Mouse (Mus musculus) liver, embryonic 11.5 days (tissue): ENCODE data around the gene Atf2. TPM values are rescaled to one million over a fixed set of nuclear protein-coding genes. Genes with fewer than 3 reads are reported as not detected.
"Not testable (repeated sequence)": the region's sequence is repeated elsewhere in the genome, so short reads cannot be mapped to it uniquely, and the experiment has no call there.

Experiments used
- ATAC-seq: fragments of 200-750 bp; cut with Nextera tagmentation; replicated peaks from 2 replicates; pipeline ENCODE4 v1.8.0; 2017; ENCODE audit warnings: moderate number of reproducible peaks, mild to moderate bottlenecking, moderate TSS enrichment, moderate library complexity; ENCODE audit not compliant: low FRiP score
- DNase-seq: peaks from one replicate; pipeline ENCODE4 v3.0.0-alpha.2; 2017; ENCODE audit warnings: low spot score
- H3K27ac ChIP-seq: fragments of 300-500 bp; sonication (generic); 2 replicates; pipeline ENCODE4 v1.5.1; 2014; ENCODE audit warnings: mild to moderate bottlenecking, low read depth, low read length, control low read depth
- H3K27me3 ChIP-seq: fragments of 300-500 bp; sonication (generic); replicated peaks from 2 replicates; pipeline ENCODE4 v1.6.1; 2014; ENCODE audit warnings: low read length, mixed read lengths; ENCODE audit not compliant: control insufficient read depth, insufficient read depth
- H3K36me3 ChIP-seq: fragments of 300-500 bp; sonication (generic); 2 replicates; pipeline ENCODE4 v1.6.1; 2014; ENCODE audit warnings: mild to moderate bottlenecking, low read length, moderate library complexity, mixed read lengths; ENCODE audit not compliant: control insufficient read depth, insufficient read depth
- H3K4me1 ChIP-seq: fragments of 300-500 bp; sonication (generic); replicated peaks from 2 replicates; pipeline ENCODE4 v1.6.1; 2014; ENCODE audit warnings: low read length, mixed read lengths; ENCODE audit not compliant: control insufficient read depth, insufficient read depth
- H3K4me2 ChIP-seq: fragments of 300-500 bp; sonication (generic); 2 replicates; pipeline ENCODE4 v1.6.1; 2014; ENCODE audit warnings: mild to moderate bottlenecking, control low read depth, moderate library complexity
- H3K4me3 ChIP-seq: fragments of 300-500 bp; sonication (generic); 2 replicates; pipeline ENCODE4 v1.5.1; 2014; ENCODE audit warnings: low read depth, low read length, control low read depth
- H3K9ac ChIP-seq: fragments of 300-500 bp; sonication (generic); 2 replicates; pipeline ENCODE4 v1.6.1; 2014; ENCODE audit warnings: low read depth, low read length, control low read depth
- H3K9me3 ChIP-seq: fragments of 300-500 bp; sonication (generic); 2 replicates; pipeline ENCODE4 v1.6.1; 2016; ENCODE audit warnings: low read length, inconsistent platforms, mixed read lengths; ENCODE audit not compliant: control insufficient read depth
- WGBS: fragments of 180-500 bp; shearing (Covaris S2); extraction: QIAGEN DNeasy Blood & Tissue Kit; methylation state at CpG from one replicate; pipeline ENCODE4 v1.1.7; 2014; 5-methylcytosine and 5-hydroxymethylcytosine counted together
- polyA plus RNA-seq: library from polyadenylated mRNA; unstranded; fragments of >200 nt; fragmentation: Nextera tagmentation; extraction: Ambion mirVana; gene quantifications from 2 replicates; pipeline ENCODE4 v1.2.1, GENCODE M21; 2014

The Atf2 gene
- polyA plus RNA-seq, 1 experiment from 2014 or later: 46.8 TPM

GRCm38 (mm10) chr2:73912264-73912663, 19.8 kb upstream of the Atf2 start:
- Histone ChIP-seq H3K27ac (peak overlapping the region; percentile 92; the same call in 1 of the 2 replicates), H3K9ac (no peak overlapping the region), H3K4me2 (peak overlapping the region; percentile 93), H3K36me3 (peaks cover 18% of the 10 kb centered on the region), H3K4me1 (peaks cover 8% of the 10 kb centered on the region), H3K4me3 (peak overlapping the region; percentile 95; the same call in 1 of the 2 replicates), H3K9me3 (no peaks in the 10 kb centered on the region), H3K27me3 (no peaks in the 10 kb centered on the region)
- WGBS: 47% methylated on average over 3 of the region's 3 CpGs
- DNase-seq (no peak), ATAC-seq (no peak)

- Histone ChIP-seq H3K4me2 (peak within 1 kb of the TSS; percentile 93), H3K9ac (peak within 1 kb of the TSS; percentile 99), H3K9me3 (no peaks in the 10 kb centered on the region), H3K36me3 (peaks cover 25% of the 10 kb centered on the region), H3K27me3 (no peaks in the 10 kb centered on the region), H3K4me3 (peak within 1 kb of the TSS; percentile 95), H3K27ac (peak within 1 kb of the TSS; percentile 92), H3K4me1 (peaks cover 8% of the 10 kb centered on the region)
- under 1% methylated on average over 37 of the region's 38 CpGs for WGBS
- ATAC-seq (peak; percentile 93), DNase-seq (peak; percentile 88)
Measured at GRCm38 (mm10) chr2:73911175-73911700, 18.8 kb upstream of the Atf2 start, which contains the start of gene Atp5g3. TSS of gene Atp5g3 (minus strand) at chr2:73911326.

DNA sequence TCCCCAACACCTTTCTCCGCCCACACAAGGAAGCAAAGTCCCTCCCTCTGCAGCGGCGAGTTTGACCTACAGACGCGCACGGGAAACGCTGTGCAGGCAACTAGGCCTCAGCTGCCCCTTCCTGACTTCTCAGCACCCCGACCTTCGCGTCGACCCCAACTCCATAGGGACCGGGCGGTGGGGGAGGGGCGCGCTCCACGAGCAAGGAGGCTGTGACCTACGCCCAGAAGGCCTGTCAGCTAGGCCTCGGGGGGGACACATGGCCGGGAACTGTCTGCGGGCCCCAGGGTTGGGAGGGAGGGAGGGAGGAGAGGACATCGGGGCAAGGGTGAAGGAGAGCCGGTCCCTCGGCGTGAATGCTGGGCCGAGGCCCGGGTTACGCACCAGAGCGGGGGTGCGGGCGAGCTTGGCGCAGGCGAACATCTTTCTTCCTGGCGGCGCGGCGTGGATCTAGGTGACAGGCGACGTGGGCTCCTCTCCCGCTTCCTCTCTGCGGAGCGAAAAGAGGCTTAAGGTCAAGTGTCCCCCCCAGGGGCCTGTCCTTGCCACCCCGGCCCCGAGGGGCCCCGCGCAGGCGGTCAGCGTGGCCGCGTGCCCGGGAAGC, 18.2 kb upstream of the Atf2 start:
- Histone ChIP-seq H3K36me3 (peaks cover 25% of the 10 kb centered on the region), H3K4me2 (peak overlapping the region; percentile 93), H3K4me3 (peak overlapping the region; percentile 95), H3K9me3 (no peaks in the 10 kb centered on the region), H3K27ac (peak overlapping the region; percentile 92), H3K27me3 (no peaks in the 10 kb centered on the region), H3K4me1 (peaks cover 8% of the 10 kb centered on the region), H3K9ac (peak overlapping the region; percentile 99)
- WGBS: under 1% methylated on average over 45 of the region's 50 CpGs
- peak; percentile 62 for DNase-seq
- ATAC-seq: peak; percentile 50

DNA sequence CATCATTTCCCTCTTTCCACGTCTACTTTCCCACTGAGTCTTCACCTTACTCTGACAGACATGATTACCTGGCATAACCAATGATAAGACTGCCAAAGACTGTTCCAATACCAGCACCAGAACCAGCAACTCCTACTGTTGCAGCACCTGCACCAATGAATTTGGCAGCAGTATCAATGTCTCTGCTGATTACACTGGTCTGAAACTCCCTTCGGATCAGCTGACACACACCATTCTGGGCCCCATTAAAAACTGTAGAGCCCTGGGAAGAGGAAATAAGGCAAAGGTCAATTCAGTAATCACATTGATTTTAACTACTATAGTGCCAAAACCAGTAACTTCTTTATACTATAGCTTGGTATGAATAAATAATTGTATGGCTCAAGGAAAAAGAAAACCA, 16.7 kb upstream of the Atf2 start:
- peaks cover 25% of the 10 kb centered on the region for H3K36me3 ChIP-seq
- H3K27me3 ChIP-seq: no peaks in the 10 kb centered on the region
- DNase-seq: no peak
- no peak overlapping the region for H3K9ac ChIP-seq
- 83% methylated on average over 2 of the region's 2 CpGs for WGBS
- no peak for ATAC-seq
- H3K4me2 ChIP-seq: peak overlapping the region; percentile 19; the same call in 1 of the 2 replicates
- H3K4me3 ChIP-seq: no peak overlapping the region
- H3K4me1 ChIP-seq: peaks cover 8% of the 10 kb centered on the region
- no peaks in the 10 kb centered on the region for H3K9me3 ChIP-seq
- H3K27ac ChIP-seq: no peak overlapping the region

DNA sequence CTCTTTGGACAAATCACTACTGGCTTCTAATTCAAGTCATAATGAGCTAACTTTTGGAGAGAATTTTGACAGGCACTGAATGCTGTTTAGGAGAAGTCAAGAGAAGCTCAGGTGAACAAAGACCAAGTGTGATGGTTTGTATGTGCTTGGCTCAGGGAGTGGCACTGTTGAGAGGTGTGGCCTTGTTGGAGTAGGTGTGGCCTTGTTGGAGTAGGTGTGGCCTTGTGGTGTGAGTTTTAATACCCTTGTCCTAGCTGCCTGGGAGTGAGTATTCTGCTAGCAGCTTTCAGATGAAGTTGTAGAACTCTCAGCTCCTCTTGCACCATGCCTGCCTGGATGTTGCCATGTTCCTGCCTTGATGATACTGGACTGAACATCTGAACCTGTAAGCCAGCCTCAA, 12.2 kb upstream of the Atf2 start:
- not testable (repeated sequence) for H3K27me3 ChIP-seq, DNase-seq, H3K4me3 ChIP-seq, H3K4me1 ChIP-seq, H3K4me2 ChIP-seq, H3K9me3 ChIP-seq, H3K27ac ChIP-seq, H3K9ac ChIP-seq
- peak; percentile 57; the same call in 1 of the 2 replicates for ATAC-seq
- H3K36me3 ChIP-seq: peaks cover 25% of the 10 kb centered on the region

- no peak overlapping the region for H3K27ac ChIP-seq
- no peak overlapping the region for H3K4me2 ChIP-seq
- H3K9me3 ChIP-seq: no peaks in the 10 kb centered on the region
- no peak for DNase-seq
- 92% methylated on average over 2 of the region's 2 CpGs for WGBS
- H3K4me1 ChIP-seq: no peaks in the 10 kb centered on the region
- no peak overlapping the region for H3K9ac ChIP-seq
- no peak overlapping the region for H3K4me3 ChIP-seq
- peaks cover 19% of the 10 kb centered on the region for H3K36me3 ChIP-seq
- no peaks in the 10 kb centered on the region for H3K27me3 ChIP-seq
- ATAC-seq: no peak
Measured at GRCm38 (mm10) chr2:73903536-73903935, 11.1 kb upstream of the Atf2 start.

DNA sequence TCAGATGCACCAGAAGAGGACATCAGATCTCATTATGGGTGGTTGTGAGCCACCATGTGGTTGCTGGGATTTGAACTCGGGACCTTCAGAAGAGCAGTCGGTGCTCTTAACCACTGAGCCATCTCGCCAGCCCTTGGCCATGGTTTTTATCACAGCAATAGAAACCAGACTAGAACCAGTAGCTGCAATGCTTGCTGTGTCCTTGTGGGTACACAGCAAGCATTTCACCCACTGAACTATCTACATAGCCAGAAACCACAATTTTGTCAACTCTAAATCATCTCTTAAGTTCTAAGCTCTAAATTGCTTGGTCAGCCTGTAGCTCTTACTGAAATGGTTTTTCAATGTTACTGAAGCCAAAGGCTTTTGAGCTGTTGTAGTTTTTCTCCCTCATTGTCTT, 9.9 kb upstream of the Atf2 start:
- H3K4me2 ChIP-seq, ATAC-seq, H3K4me1 ChIP-seq, H3K27ac ChIP-seq, H3K9ac ChIP-seq, H3K4me3 ChIP-seq, H3K27me3 ChIP-seq, H3K36me3 ChIP-seq, H3K9me3 ChIP-seq, DNase-seq: not testable (repeated sequence)
- 88% methylated on average over 3 of the region's 3 CpGs for WGBS

DNA sequence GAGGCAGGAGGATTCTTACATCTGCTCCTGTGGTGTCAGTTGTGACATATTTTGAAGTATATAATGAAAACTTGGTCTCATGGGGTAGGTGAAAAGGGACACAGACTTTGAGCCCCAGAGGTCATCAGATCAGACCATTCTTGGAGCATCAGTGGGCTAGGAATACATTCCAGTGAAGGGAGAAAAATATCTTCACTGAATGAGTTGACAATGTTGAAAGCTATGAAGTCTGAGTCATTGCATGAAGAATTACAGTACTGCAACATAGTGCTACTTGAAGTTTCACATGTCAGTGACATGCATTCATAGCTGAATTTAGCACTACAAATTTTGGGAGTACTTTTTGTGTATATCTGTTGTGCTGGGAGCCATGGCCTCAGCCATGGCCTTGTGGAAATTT, 8.7 kb upstream of the Atf2 start:
- no peaks in the 10 kb centered on the region for H3K27me3 ChIP-seq
- ATAC-seq: no peak
- DNase-seq: no peak
- no peaks in the 10 kb centered on the region for H3K36me3 ChIP-seq
- no peak overlapping the region for H3K4me2 ChIP-seq
- no peaks in the 10 kb centered on the region for H3K9me3 ChIP-seq
- H3K4me1 ChIP-seq: no peaks in the 10 kb centered on the region
- H3K27ac ChIP-seq: no peak overlapping the region
- H3K4me3 ChIP-seq: no peak overlapping the region
- H3K9ac ChIP-seq: no peak overlapping the region

DNA sequence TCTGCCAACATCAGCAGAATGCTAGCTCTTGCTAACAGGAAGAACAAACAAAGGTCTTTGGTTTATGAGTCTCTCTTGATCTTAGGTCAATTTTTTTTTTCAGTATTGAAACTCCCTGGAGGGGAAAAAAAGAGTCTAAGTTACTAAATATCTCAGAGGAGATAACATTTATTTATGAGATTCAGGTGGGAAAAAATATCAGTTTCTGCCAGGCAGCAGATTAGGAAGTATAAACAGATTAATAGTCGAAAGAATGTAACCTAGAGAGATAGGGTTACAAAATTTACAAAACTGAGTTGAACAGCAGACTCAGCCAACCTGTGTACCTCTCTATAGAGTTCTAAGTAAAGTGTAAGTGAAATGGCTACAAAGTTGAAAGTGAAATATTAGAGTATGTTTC, 7.9 kb upstream of the Atf2 start:
- no peaks in the 10 kb centered on the region for H3K36me3 ChIP-seq
- H3K4me1 ChIP-seq: no peaks in the 10 kb centered on the region
- no peak overlapping the region for H3K27ac ChIP-seq
- DNase-seq (no peak), ATAC-seq (no peak)
- H3K27me3 ChIP-seq: no peaks in the 10 kb centered on the region
- WGBS: 64% methylated on average over 1 of the region's 1 CpGs
- no peak overlapping the region for H3K4me3 ChIP-seq
- no peak overlapping the region for H3K4me2 ChIP-seq
- no peak overlapping the region for H3K9ac ChIP-seq
- H3K9me3 ChIP-seq: no peaks in the 10 kb centered on the region
